Mouse (Mus musculus): Measurements from ENCODE around the gene Pkdrej.

The Pkdrej gene

GRCm38 (mm10) chr15:85766677-85767076 is 54.9 kb downstream of the Pkdrej start:
- no peak for DNase-seq (ENCODE audit: low spot score)

GRCm38 (mm10) chr15:85765022-85765421 is 56.5 kb downstream of the Pkdrej start:
- no peak for DNase-seq (ENCODE audit: low spot score)

Measured in c-Kit-positive CD71-positive TER-119-positive erythroid progenitor cells, embryonic 14.5 days (primary cell).